Mouse (Mus musculus): ENCODE results near the gene Slc5a12.

DNA sequence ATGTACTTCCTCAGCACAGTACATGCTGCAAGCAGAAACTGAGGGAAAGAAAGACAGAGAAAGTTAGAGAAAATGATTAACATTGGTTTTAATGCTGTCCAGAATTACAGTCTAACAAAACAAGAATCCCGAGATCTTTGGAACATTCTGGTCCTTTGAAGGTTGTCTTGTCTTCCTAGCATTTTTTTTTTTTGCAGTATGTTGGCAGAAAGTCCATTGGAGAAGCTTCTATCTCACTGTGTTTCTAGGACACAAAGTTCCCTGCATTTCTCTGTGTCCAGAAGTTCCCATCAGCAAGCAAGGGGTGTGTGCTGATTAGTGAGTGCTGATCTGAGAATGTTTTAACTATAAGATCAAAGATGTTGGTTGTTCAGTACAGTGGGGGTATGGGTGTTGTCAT lies 7.1 kb upstream of the Slc5a12 start:
- TF ChIP-seq RAD21 (IDR thresholded peaks at IDR 0.05; ENCODE audit: low read depth, low read length) (no peak), NRF1 (IDR thresholded peaks at IDR 0.05; ENCODE audit: insufficient read depth, low read depth, low read length, poor library complexity, severe bottlenecking) (no peak), MAZ (IDR thresholded peaks at IDR 0.05; ENCODE audit: low read depth, low read length) (no peak), CTCF (IDR thresholded peaks at IDR 0.05 in 2 of 3, conservative IDR thresholded peaks at IDR 0.05 in 1 of 3; ENCODE audit: control insufficient read depth in 1 of 3, insufficient read depth in 1 of 3, low read depth in 2 of 3, low read length in 3 of 3, poor library complexity in 1 of 3, severe bottlenecking in 1 of 3) (no peak), E2F4 (IDR thresholded peaks at IDR 0.05; ENCODE audit: borderline replicate concordance, low read depth, low read length) (no peak), KAT2A (conservative IDR thresholded peaks at IDR 0.05; ENCODE audit: low read depth, low read length) (no peak), ELF1 (IDR thresholded peaks at IDR 0.05; ENCODE audit: low read depth, low read length) (no peak), ZKSCAN1 (IDR thresholded peaks at IDR 0.05; ENCODE audit: low read depth, low read length) (no peak), SMC3 (IDR thresholded peaks at IDR 0.05; ENCODE audit: low read depth, low read length) (no peak), ZNF384 (IDR thresholded peaks at IDR 0.05; ENCODE audit: low read depth, low read length) (no peak), GATA1 (IDR thresholded peaks at IDR 0.05; ENCODE audit: low read depth, low read length) (no peak)

Data from MEL (cell line).